Mouse (Mus musculus) layer of hippocampus, adult 2 months (tissue): ENCODE measurements around the gene Trim32. TPM values are rescaled to one million over a fixed set of nuclear protein-coding genes. Genes with fewer than 3 reads are reported as not detected.
A peak's percentile ranks its signal among the peaks of the same experiment; 100 is the strongest.

ENCODE experiments used
- DNase-seq, 2 experiments: peaks; one replicate each; pipeline ENCODE4 v3.0.0; 2022; ENCODE audit warnings: low spot score in 2 of 2
- H3K27ac ChIP-seq: fragments of 200-600 bp; 2 replicates; pipeline ENCODE4 v1.8.1; 2022
- H3K4me3 ChIP-seq: fragments of 200-600 bp; 2 replicates; pipeline ENCODE4 v1.8.1; 2022; ENCODE audit warnings: mild to moderate bottlenecking
- CTCF ChIP-seq: fragments of 200-600 bp; conservative IDR thresholded peaks from 2 replicates; pipeline ENCODE4 v1.8.1; 2022; ENCODE audit warnings: antibody characterized with exemption, mild to moderate bottlenecking, moderate library complexity
- total RNA-seq, 2 experiments: library from RNA; stranded (reverse); gene quantifications; 2 replicates each; pipeline ENCODE4 v1.2.3; 2021

Trim32 gene
- total RNA-seq, 2 experiments from 2014 or later: 209 to 227 TPM

DNA sequence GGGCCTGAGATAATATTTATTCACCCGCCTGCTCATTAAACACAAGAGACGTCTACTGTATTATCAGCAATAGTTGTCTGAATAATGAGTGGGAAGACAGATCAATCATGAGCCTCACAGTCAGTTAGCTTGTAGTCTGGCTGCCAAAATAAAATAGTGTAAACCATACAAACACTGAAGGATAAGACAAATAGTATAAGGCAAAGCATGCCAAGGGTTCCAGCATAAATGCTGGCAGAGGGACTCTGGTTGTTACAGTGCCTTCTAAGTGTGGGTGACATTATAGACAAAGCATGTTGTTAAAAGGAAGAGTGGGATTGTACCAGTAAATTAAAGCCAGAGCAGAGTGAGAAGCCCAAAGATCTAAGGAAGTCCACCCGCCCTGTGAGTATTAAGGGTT lies 15.3 kb downstream of the Trim32 start:
- TF ChIP-seq CTCF: no peak
- DNase-seq: no peak

GRCm38 (mm10) chr4:65638231-65638630 lies 33.4 kb downstream of the Trim32 start:
- DNase-seq: no peak
- Histone ChIP-seq H3K4me3 (no peak overlapping the region), H3K27ac (no peak overlapping the region)
- TF ChIP-seq CTCF: no peak

More for the DNA sequence above, 15.3 kb downstream of the Trim32 start:
- no peak overlapping the region for H3K27ac ChIP-seq
- no peak overlapping the region for H3K4me3 ChIP-seq

DNA sequence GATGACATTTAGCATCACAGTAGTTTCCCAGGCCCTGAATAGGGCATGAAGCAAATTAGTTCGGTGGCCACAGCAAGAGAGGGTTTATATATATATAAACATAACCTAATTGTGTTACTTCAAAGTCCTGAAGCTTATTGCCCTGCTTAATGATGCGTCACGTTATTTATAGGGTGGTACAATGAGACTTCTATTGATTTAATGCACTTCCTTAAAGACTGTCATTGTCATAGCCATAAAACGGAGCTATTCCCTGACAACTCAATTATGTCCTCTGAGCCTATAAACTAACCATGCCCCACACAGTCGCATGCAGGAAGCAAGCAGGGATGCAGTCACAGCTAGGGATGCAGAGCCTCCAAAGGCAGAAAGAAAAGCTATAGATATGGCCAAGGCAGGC lies 37.8 kb downstream of the Trim32 start:
- H3K4me3 ChIP-seq: no peak overlapping the region
- DNase-seq: no peak
- H3K27ac ChIP-seq: no peak overlapping the region
- TF ChIP-seq CTCF: no peak

DNA sequence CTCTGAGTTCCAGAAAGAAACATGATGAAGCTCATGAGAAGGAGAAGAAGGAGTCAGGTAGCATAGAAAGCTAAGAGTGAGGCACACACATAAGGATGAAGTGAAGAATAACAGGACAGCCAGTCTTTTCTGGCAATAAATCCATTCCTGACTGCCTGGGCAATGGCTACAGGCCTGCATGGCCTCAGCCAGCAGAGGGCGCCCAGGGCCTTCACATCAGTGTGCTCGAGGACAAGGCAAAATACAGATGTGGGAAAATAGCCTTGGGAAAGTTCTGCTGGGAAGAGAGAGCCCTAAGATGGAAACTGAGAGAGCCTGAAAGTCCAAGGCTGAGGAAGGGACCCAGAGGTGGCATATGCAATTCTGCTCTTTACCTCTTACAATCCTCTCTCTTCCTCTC lies 49.9 kb downstream of the Trim32 start:
- TF ChIP-seq CTCF: peak; percentile 98
- Histone ChIP-seq H3K4me3 (no peak overlapping the region), H3K27ac (no peak overlapping the region)
- peak; percentile 67 to 89 for DNase-seq

DNA sequence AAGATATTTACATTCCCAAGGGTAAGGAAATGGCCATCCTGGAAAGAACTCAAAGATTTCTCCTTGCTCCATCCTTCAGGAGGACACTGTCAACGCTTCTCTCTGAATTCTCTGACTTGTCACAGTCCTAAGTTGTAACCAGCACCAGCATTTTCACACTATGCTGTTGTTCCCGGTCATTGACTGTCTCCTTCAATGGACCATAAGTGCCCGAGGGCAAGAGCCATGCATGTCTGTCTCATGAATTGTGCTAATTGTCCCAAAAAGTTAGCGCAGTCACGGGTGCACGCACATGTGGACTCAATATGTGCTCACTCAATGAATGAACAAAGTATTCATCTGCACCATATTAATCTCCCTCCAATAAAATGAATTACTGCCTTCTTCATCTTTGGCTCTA lies 58.4 kb downstream of the Trim32 start:
- Histone ChIP-seq H3K27ac (no peak overlapping the region), H3K4me3 (no peak overlapping the region)
- TF ChIP-seq CTCF: no peak
- DNase-seq: no peak
